Mouse (Mus musculus): ENCODE measurements around the gene Olfr520. TPM values are rescaled to one million over a fixed set of nuclear protein-coding genes. Genes with fewer than 3 reads are reported as not detected.
A peak's percentile ranks its signal among the peaks of the same experiment; 100 is the strongest.

Olfr520 gene
- polyA plus RNA-seq, 1 experiment from 2014 or later = not detected

- Histone ChIP-seq H3K9me3 (no peaks in the 10 kb centered on the region), H3K4me2 (no peak overlapping the region), H3K9ac (no peak overlapping the region), H3K4me3 (no peak overlapping the region), H3K27ac (replicated peaks) (no peak overlapping the region), H3K4me1 (replicated peaks) (peaks cover 5% of the 10 kb centered on the region; the same call in 1 of the 2 replicates), H3K27me3 (no peaks in the 10 kb centered on the region), H3K36me3 (no peaks in the 10 kb centered on the region)
- 32% methylated on average over 6 of the region's 6 CpGs for WGBS
- ATAC-seq (ENCODE audit: low FRiP score, low read depth) = no peak
Observed at GRCm38 (mm10) chr7:99702201-99702600, 27.9 kb upstream of the Olfr520 start.

GRCm38 (mm10) chr7:99704736-99705519 is 25.1 kb upstream of the Olfr520 start:
- no peak for ATAC-seq (ENCODE audit: low FRiP score, low read depth)
- no peaks in the 10 kb centered on the region for H3K36me3 ChIP-seq
- H3K4me1 ChIP-seq (replicated peaks) = peaks cover 8% of the 10 kb centered on the region; the same call in 1 of the 2 replicates
- no peak overlapping the region; the same call in 1 of the 2 replicates for H3K27ac ChIP-seq (replicated peaks)
- peak overlapping the region; percentile 17; the same call in 1 of the 2 replicates for H3K4me2 ChIP-seq
- no peaks in the 10 kb centered on the region for H3K9me3 ChIP-seq
- no peak overlapping the region for H3K9ac ChIP-seq
- no peaks in the 10 kb centered on the region for H3K27me3 ChIP-seq
- H3K4me3 ChIP-seq = no peak overlapping the region
- WGBS = 77% methylated on average over 3 of the region's 3 CpGs

DNA sequence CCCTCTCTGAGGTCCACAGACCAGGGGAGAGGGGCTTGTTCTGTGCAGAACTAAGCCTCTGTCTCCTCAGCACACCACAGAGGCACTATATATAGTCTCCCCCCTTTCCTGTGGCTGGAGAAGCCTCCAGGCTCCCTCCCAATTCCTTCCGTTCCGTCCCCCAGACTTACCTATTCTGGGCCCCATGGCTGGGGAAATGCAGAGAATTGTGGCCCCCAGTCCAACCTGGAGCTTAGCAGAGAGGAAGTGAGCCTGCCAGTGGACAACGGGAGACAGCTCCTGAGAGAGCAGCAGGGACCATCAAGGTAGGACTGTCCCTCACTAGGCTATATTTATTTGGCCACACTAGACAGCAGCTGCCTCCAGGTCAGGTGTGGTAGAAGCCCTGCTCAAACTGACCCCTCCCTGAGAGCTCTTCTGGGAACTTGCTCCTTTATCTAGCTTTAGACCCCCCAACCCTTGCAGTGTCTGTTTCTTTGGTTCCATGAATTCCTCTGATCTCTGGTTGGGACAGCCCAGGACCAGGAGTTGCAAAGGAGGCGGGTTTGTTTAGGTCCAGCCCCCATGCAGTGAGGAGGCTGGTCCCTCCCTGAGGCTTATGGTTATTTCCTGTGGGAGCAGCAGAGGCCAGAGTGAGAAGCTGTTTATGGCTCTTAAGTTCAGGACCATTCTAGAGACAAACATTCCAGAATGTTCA is 23.6 kb upstream of the Olfr520 start:
- Histone ChIP-seq H3K27ac (replicated peaks) (peak overlapping the region; percentile 48; the same call in 1 of the 2 replicates), H3K9me3 (no peaks in the 10 kb centered on the region), H3K27me3 (no peaks in the 10 kb centered on the region), H3K4me3 (no peak overlapping the region), H3K9ac (no peak overlapping the region), H3K36me3 (no peaks in the 10 kb centered on the region), H3K4me1 (replicated peaks) (peaks cover 8% of the 10 kb centered on the region; the same call in 1 of the 2 replicates), H3K4me2 (0 out of 2 replicates have a peak overlapping the region, but pooled peaks have one; percentile 24)
- 72% methylated on average over 4 of the region's 4 CpGs for WGBS
- no peak for ATAC-seq (ENCODE audit: low FRiP score, low read depth)

- WGBS = 44% methylated on average over 4 of the region's 4 CpGs
- Histone ChIP-seq H3K9me3 (no peaks in the 10 kb centered on the region), H3K4me2 (no peak overlapping the region), H3K36me3 (no peaks in the 10 kb centered on the region), H3K4me3 (no peak overlapping the region), H3K4me1 (replicated peaks) (peaks cover 8% of the 10 kb centered on the region; the same call in 1 of the 2 replicates), H3K9ac (no peak overlapping the region), H3K27ac (replicated peaks) (peak overlapping the region; percentile 48; the same call in 1 of the 2 replicates), H3K27me3 (no peaks in the 10 kb centered on the region)
- ATAC-seq (ENCODE audit: low FRiP score, low read depth) = no peak
Observed at GRCm38 (mm10) chr7:99707038-99707595, 23.0 kb upstream of the Olfr520 start.

DNA sequence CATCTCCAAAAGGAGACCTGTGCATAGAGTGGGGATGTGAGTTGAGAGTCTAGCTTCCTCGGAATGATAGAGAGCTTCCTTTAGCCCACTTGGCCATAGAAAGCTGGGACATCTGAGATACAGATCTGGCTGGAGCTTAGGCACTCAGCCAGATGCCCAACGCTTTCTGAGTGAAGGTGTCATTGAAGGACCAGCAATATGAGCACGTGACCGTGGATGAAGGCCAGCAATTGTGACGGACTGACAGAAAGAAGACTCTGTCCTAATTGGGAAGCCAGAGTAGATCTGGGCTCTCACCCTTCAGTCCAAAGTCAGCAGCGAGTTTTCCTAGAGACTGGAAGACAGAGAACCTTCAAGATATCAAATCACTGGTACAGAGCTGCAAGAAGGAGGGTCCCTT is 22.4 kb upstream of the Olfr520 start:
- no peak overlapping the region for H3K9ac ChIP-seq
- H3K27me3 ChIP-seq = no peaks in the 10 kb centered on the region
- WGBS = 90% methylated on average over 6 of the region's 6 CpGs
- no peaks in the 10 kb centered on the region for H3K9me3 ChIP-seq
- no peak overlapping the region for H3K4me2 ChIP-seq
- no peak overlapping the region for H3K4me3 ChIP-seq
- ATAC-seq (ENCODE audit: low FRiP score, low read depth) = no peak
- H3K4me1 ChIP-seq (replicated peaks) = peaks cover 8% of the 10 kb centered on the region; the same call in 1 of the 2 replicates
- H3K36me3 ChIP-seq = no peaks in the 10 kb centered on the region
- H3K27ac ChIP-seq (replicated peaks) = 0 out of 2 replicates have a peak overlapping the region, but pooled peaks have one; percentile 48

GRCm38 (mm10) chr7:99708301-99708721 is 21.8 kb upstream of the Olfr520 start:
- H3K36me3 ChIP-seq = no peaks in the 10 kb centered on the region
- H3K9me3 ChIP-seq = no peaks in the 10 kb centered on the region
- no peak overlapping the region for H3K27ac ChIP-seq (replicated peaks)
- peaks cover 8% of the 10 kb centered on the region; the same call in 1 of the 2 replicates for H3K4me1 ChIP-seq (replicated peaks)
- H3K9ac ChIP-seq = no peak overlapping the region
- no peaks in the 10 kb centered on the region for H3K27me3 ChIP-seq
- H3K4me2 ChIP-seq = no peak overlapping the region
- no peak overlapping the region for H3K4me3 ChIP-seq
- 62% methylated on average over 8 of the region's 8 CpGs for WGBS
- no peak for ATAC-seq (ENCODE audit: low FRiP score, low read depth)

DNA sequence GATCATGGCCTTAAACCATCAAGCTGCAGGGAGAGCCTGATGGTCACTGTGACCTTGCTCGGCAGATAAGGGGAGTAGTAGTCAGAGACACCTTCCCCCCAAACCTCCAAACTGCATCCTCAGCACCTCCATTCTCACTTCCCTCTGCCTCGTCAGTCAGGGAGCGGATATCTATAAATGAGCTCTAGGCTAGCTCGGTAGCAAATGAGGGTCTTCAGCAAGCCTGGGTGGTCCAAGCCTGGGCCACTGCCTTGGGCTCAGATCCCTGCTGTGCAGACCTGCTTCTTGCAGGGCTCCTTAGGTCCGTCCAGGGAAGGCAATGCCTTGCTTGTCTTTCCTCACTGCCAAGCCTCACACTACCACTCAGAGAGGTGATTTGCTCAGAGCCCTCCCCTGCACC is 21.3 kb upstream of the Olfr520 start:
- Histone ChIP-seq H3K9me3 (no peaks in the 10 kb centered on the region), H3K36me3 (no peaks in the 10 kb centered on the region), H3K27ac (replicated peaks) (no peak overlapping the region), H3K4me2 (no peak overlapping the region), H3K27me3 (no peaks in the 10 kb centered on the region), H3K9ac (no peak overlapping the region), H3K4me3 (no peak overlapping the region), H3K4me1 (replicated peaks) (peaks cover 8% of the 10 kb centered on the region; the same call in 1 of the 2 replicates)
- ATAC-seq (ENCODE audit: low FRiP score, low read depth) = no peak
- WGBS = 80% methylated on average over 5 of the region's 5 CpGs

DNA sequence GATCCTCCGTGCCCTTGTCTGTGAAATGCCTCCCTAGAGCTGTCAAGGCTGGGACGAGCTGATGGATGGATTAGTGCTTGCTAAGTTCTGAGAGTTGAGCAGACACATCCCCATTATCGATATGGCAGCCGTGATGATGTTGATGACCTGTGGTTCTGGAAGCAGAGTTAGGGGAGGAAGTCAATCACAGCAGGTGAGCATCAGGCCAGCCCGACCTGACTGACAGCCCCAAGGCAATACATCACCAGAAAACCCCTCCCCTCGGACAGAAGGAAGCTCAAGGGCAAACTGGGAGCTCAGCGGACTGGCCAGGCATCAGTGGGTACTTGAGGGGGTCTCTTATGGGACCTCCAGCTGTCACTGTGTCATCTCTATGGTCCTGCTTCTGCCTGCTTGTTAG is 20.1 kb upstream of the Olfr520 start:
- H3K4me2 ChIP-seq = no peak overlapping the region
- no peak overlapping the region for H3K27ac ChIP-seq (replicated peaks)
- no peaks in the 10 kb centered on the region for H3K27me3 ChIP-seq
- peaks cover 8% of the 10 kb centered on the region; the same call in 1 of the 2 replicates for H3K4me1 ChIP-seq (replicated peaks)
- ATAC-seq (ENCODE audit: low FRiP score, low read depth) = no peak
- H3K36me3 ChIP-seq = no peaks in the 10 kb centered on the region
- no peak overlapping the region for H3K4me3 ChIP-seq
- no peak overlapping the region for H3K9ac ChIP-seq
- no peaks in the 10 kb centered on the region for H3K9me3 ChIP-seq
- WGBS = 68% methylated on average over 7 of the region's 7 CpGs

DNA sequence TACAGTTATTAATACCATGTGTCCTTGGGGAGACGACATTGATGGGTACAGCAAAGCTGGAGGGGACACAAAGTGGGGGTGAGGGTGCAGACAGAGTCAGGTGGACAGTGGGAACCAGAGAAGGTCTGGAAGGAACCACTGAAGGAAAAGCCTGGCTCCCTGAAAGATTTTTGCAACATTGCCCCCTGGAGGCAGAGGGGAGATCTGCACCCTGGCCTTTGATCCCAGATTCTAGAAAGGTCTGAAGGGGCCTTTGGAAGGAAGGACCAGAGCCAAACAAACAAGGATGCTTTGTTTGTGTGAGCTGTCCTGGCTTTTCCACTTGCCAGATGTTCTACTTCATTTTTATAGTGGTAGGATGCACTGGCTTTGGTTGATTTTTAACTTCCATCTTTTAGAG is 19.6 kb upstream of the Olfr520 start:
- H3K36me3 ChIP-seq = no peaks in the 10 kb centered on the region
- H3K27me3 ChIP-seq = no peaks in the 10 kb centered on the region
- no peak overlapping the region for H3K9ac ChIP-seq
- WGBS = 29% methylated on average over 1 of the region's 1 CpGs
- no peak overlapping the region for H3K4me2 ChIP-seq
- H3K4me1 ChIP-seq (replicated peaks) = peaks cover 8% of the 10 kb centered on the region; the same call in 1 of the 2 replicates
- no peak overlapping the region for H3K4me3 ChIP-seq
- no peaks in the 10 kb centered on the region for H3K9me3 ChIP-seq
- no peak overlapping the region for H3K27ac ChIP-seq (replicated peaks)
- ATAC-seq (ENCODE audit: low FRiP score, low read depth) = no peak

- H3K27me3 ChIP-seq = no peaks in the 10 kb centered on the region
- no peak within 1 kb of the TSS for H3K4me2 ChIP-seq
- H3K9ac ChIP-seq = no peak within 1 kb of the TSS
- peaks cover 8% of the 10 kb centered on the region; the same call in 1 of the 2 replicates for H3K4me1 ChIP-seq (replicated peaks)
- no peaks in the 10 kb centered on the region for H3K9me3 ChIP-seq
- no peak for ATAC-seq (ENCODE audit: low FRiP score, low read depth)
- H3K4me3 ChIP-seq = no peak within 1 kb of the TSS
- H3K27ac ChIP-seq (replicated peaks) = no peak within 1 kb of the TSS
- WGBS = 82% methylated on average over 8 of the region's 8 CpGs
- no peaks in the 10 kb centered on the region for H3K36me3 ChIP-seq
Observed at GRCm38 (mm10) chr7:99711166-99711565, 18.9 kb upstream of the Olfr520 start, which contains the start of gene Slco2b1. Gene Slco2b1 (minus strand): TSS chr7:99711340.

- Histone ChIP-seq H3K27ac (replicated peaks) (no peak overlapping the region), H3K27me3 (no peaks in the 10 kb centered on the region), H3K9me3 (no peaks in the 10 kb centered on the region), H3K4me2 (no peak overlapping the region), H3K36me3 (no peaks in the 10 kb centered on the region), H3K4me3 (no peak overlapping the region), H3K4me1 (replicated peaks) (peaks cover 5% of the 10 kb centered on the region; the same call in 1 of the 2 replicates), H3K9ac (no peak overlapping the region)
- WGBS = 89% methylated on average over 4 of the region's 4 CpGs
- no peak for ATAC-seq (ENCODE audit: low FRiP score, low read depth)
Observed at GRCm38 (mm10) chr7:99712431-99712830, 17.6 kb upstream of the Olfr520 start.

DNA sequence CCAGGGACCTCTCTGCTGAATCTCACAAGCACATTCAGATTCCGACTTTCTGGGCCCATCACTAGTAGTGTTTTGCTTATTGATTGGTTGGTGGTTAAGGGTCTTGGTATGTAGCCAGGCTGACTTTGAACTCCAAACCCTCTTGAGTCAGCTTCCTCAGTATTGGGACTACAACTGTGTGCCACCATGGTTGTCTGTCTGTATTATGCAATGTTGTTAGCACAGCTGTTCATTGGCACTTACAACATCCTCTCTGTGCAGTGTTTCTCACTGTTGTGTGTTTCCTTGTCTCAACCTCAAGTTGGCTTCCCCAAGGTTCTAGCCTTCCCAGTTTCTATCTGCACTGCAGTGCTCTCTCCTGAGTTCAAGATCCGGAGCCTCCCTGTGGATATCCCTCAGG is 13.5 kb upstream of the Olfr520 start:
- Histone ChIP-seq H3K27ac (replicated peaks) (no peak overlapping the region), H3K36me3 (no peaks in the 10 kb centered on the region), H3K4me2 (no peak overlapping the region), H3K4me3 (no peak overlapping the region), H3K27me3 (no peaks in the 10 kb centered on the region), H3K4me1 (replicated peaks) (no peaks in the 10 kb centered on the region), H3K9ac (no peak overlapping the region), H3K9me3 (no peaks in the 10 kb centered on the region)
- 86% methylated on average over 2 of the region's 2 CpGs for WGBS
- no peak for ATAC-seq (ENCODE audit: low FRiP score, low read depth)

Measured in hindbrain, embryonic 15.5 days (tissue).